Mouse (Mus musculus): ENCODE results near the gene Specc1l. TPM values are rescaled to one million over a fixed set of nuclear protein-coding genes. Genes with fewer than 3 reads are reported as not detected.

Gene Specc1l
- 50.5 and 52.2 TPM in 2 replicates for polyA plus RNA-seq (2016; fragmentation: Nextera tagmentation; extraction: Ambion mirVana)

GRCm38 (mm10) chr10:75211807-75212645, at the start of gene Specc1l:
Specc1l (plus strand) TSS chr10:75212073.
- Histone ChIP-seq H3K27ac (peak within 1 kb of the TSS; percentile 99), H3K4me2 (peak within 1 kb of the TSS; percentile 64), H3K36me3 (replicated peaks) (no peaks in the 10 kb centered on the region; the same call in 1 of the 2 replicates), H3K27me3 (no peaks in the 10 kb centered on the region), H3K4me3 (replicated peaks) (peak within 1 kb of the TSS; percentile 73), H3K9ac (peak within 1 kb of the TSS; percentile 86), H3K4me1 (peaks cover 15% of the 10 kb centered on the region), H3K9me3 (no peaks in the 10 kb centered on the region)
- under 1% methylated on average over 69 of the region's 80 CpGs for WGBS
- ATAC-seq (ENCODE audit: low FRiP score): peak; percentile 98

GRCm38 (mm10) chr10:75165825-75166481, 45.9 kb upstream of the Specc1l start:
- no peaks in the 10 kb centered on the region for H3K9me3 ChIP-seq
- ATAC-seq (ENCODE audit: low FRiP score): no peak
- H3K36me3 ChIP-seq (replicated peaks): peaks cover 75% of the 10 kb centered on the region
- H3K4me1 ChIP-seq: no peaks in the 10 kb centered on the region
- H3K4me3 ChIP-seq (replicated peaks): no peak overlapping the region
- no peak overlapping the region for H3K4me2 ChIP-seq
- 77% methylated on average over 10 of the region's 10 CpGs for WGBS
- no peak overlapping the region for H3K9ac ChIP-seq
- H3K27ac ChIP-seq: no peak overlapping the region
- H3K27me3 ChIP-seq: no peaks in the 10 kb centered on the region

GRCm38 (mm10) chr10:75166601-75167000, 45.3 kb upstream of the Specc1l start:
- H3K4me1 ChIP-seq: no peaks in the 10 kb centered on the region
- H3K9ac ChIP-seq: no peak overlapping the region
- peaks cover 79% of the 10 kb centered on the region for H3K36me3 ChIP-seq (replicated peaks)
- WGBS: 95% methylated on average over 4 of the region's 4 CpGs
- no peaks in the 10 kb centered on the region for H3K27me3 ChIP-seq
- no peaks in the 10 kb centered on the region for H3K9me3 ChIP-seq
- ATAC-seq (ENCODE audit: low FRiP score): no peak
- no peak overlapping the region for H3K4me3 ChIP-seq (replicated peaks)
- H3K27ac ChIP-seq: no peak overlapping the region
- H3K4me2 ChIP-seq: no peak overlapping the region

- Histone ChIP-seq H3K4me1 (no peaks in the 10 kb centered on the region), H3K4me2 (no peak overlapping the region), H3K4me3 (replicated peaks) (no peak overlapping the region), H3K9me3 (no peaks in the 10 kb centered on the region), H3K9ac (no peak overlapping the region), H3K36me3 (replicated peaks) (peaks cover 74% of the 10 kb centered on the region), H3K27me3 (no peaks in the 10 kb centered on the region), H3K27ac (no peak overlapping the region)
- 89% methylated on average over 12 of the region's 12 CpGs for WGBS
- no peak for ATAC-seq (ENCODE audit: low FRiP score)
Measured at GRCm38 (mm10) chr10:75170207-75170850, 41.5 kb upstream of the Specc1l start.

GRCm38 (mm10) chr10:75173056-75173455, 38.8 kb upstream of the Specc1l start:
- H3K27me3 ChIP-seq: no peaks in the 10 kb centered on the region
- 81% methylated on average over 8 of the region's 8 CpGs for WGBS
- H3K9me3 ChIP-seq: no peaks in the 10 kb centered on the region
- no peak overlapping the region for H3K4me2 ChIP-seq
- no peak overlapping the region for H3K4me3 ChIP-seq (replicated peaks)
- H3K9ac ChIP-seq: no peak overlapping the region
- no peaks in the 10 kb centered on the region for H3K4me1 ChIP-seq
- no peak for ATAC-seq (ENCODE audit: low FRiP score)
- H3K27ac ChIP-seq: no peak overlapping the region
- H3K36me3 ChIP-seq (replicated peaks): peaks cover 81% of the 10 kb centered on the region

GRCm38 (mm10) chr10:75173712-75174111, 38.2 kb upstream of the Specc1l start:
- peaks cover 81% of the 10 kb centered on the region for H3K36me3 ChIP-seq (replicated peaks)
- no peak overlapping the region for H3K4me2 ChIP-seq
- H3K27me3 ChIP-seq: no peaks in the 10 kb centered on the region
- no peak for ATAC-seq (ENCODE audit: low FRiP score)
- H3K4me1 ChIP-seq: no peaks in the 10 kb centered on the region
- H3K9me3 ChIP-seq: no peaks in the 10 kb centered on the region
- WGBS: 87% methylated on average over 12 of the region's 12 CpGs
- no peak overlapping the region for H3K9ac ChIP-seq
- no peak overlapping the region for H3K4me3 ChIP-seq (replicated peaks)
- no peak overlapping the region for H3K27ac ChIP-seq

GRCm38 (mm10) chr10:75176494-75176893, 35.4 kb upstream of the Specc1l start:
- H3K36me3 ChIP-seq (replicated peaks): peaks cover 82% of the 10 kb centered on the region
- no peak overlapping the region for H3K27ac ChIP-seq
- 92% methylated on average over 8 of the region's 8 CpGs for WGBS

GRCm38 (mm10) chr10:75178911-75179310, 33.0 kb upstream of the Specc1l start:
- Histone ChIP-seq H3K9me3 (no peaks in the 10 kb centered on the region), H3K27ac (no peak overlapping the region), H3K4me1 (no peaks in the 10 kb centered on the region), H3K27me3 (no peaks in the 10 kb centered on the region), H3K4me3 (replicated peaks) (no peak overlapping the region), H3K4me2 (no peak overlapping the region), H3K9ac (no peak overlapping the region), H3K36me3 (replicated peaks) (peaks cover 87% of the 10 kb centered on the region)
- WGBS: 87% methylated on average over 5 of the region's 5 CpGs
- no peak for ATAC-seq (ENCODE audit: low FRiP score)

More at GRCm38 (mm10) chr10:75176494-75176893, 35.4 kb upstream of the Specc1l start:
- ATAC-seq (ENCODE audit: low FRiP score): no peak
- Histone ChIP-seq H3K4me1 (no peaks in the 10 kb centered on the region), H3K4me2 (no peak overlapping the region), H3K27me3 (no peaks in the 10 kb centered on the region), H3K9ac (no peak overlapping the region), H3K9me3 (no peaks in the 10 kb centered on the region), H3K4me3 (replicated peaks) (no peak overlapping the region)

GRCm38 (mm10) chr10:75182151-75182774, 29.6 kb upstream of the Specc1l start:
- no peak overlapping the region for H3K4me3 ChIP-seq (replicated peaks)
- H3K27me3 ChIP-seq: no peaks in the 10 kb centered on the region
- H3K36me3 ChIP-seq (replicated peaks): peaks cover 74% of the 10 kb centered on the region
- H3K27ac ChIP-seq: no peak overlapping the region
- H3K4me2 ChIP-seq: no peak overlapping the region
- no peaks in the 10 kb centered on the region for H3K4me1 ChIP-seq
- WGBS: 54% methylated on average over 14 of the region's 14 CpGs
- peak; percentile 65 for ATAC-seq (ENCODE audit: low FRiP score)
- H3K9ac ChIP-seq: no peak overlapping the region
- H3K9me3 ChIP-seq: no peaks in the 10 kb centered on the region

- H3K36me3 ChIP-seq (replicated peaks): peaks cover 49% of the 10 kb centered on the region
- 93% methylated on average over 9 of the region's 9 CpGs for WGBS
- no peak overlapping the region for H3K27ac ChIP-seq
- no peak overlapping the region for H3K4me2 ChIP-seq
- H3K4me1 ChIP-seq: no peaks in the 10 kb centered on the region
- H3K27me3 ChIP-seq: no peaks in the 10 kb centered on the region
- H3K9ac ChIP-seq: no peak overlapping the region
- ATAC-seq (ENCODE audit: low FRiP score): no peak
- no peaks in the 10 kb centered on the region for H3K9me3 ChIP-seq
- H3K4me3 ChIP-seq (replicated peaks): no peak overlapping the region
Measured at GRCm38 (mm10) chr10:75184826-75185225, 27.0 kb upstream of the Specc1l start.

GRCm38 (mm10) chr10:75186551-75186950, 25.3 kb upstream of the Specc1l start:
- H3K4me2 ChIP-seq: no peak overlapping the region
- H3K27me3 ChIP-seq: no peaks in the 10 kb centered on the region
- ATAC-seq (ENCODE audit: low FRiP score): no peak

More at GRCm38 (mm10) chr10:75186551-75186950, 25.3 kb upstream of the Specc1l start:
- 64% methylated on average over 6 of the region's 6 CpGs for WGBS
- Histone ChIP-seq H3K9me3 (no peaks in the 10 kb centered on the region), H3K9ac (no peak overlapping the region), H3K27ac (no peak overlapping the region), H3K4me3 (replicated peaks) (no peak overlapping the region), H3K36me3 (replicated peaks) (peaks cover 31% of the 10 kb centered on the region), H3K4me1 (no peaks in the 10 kb centered on the region)

All from forebrain, embryonic 12.5 days (tissue).